Mouse (Mus musculus): ENCODE results near the gene Tmem117.

Tmem117 gene

DNA sequence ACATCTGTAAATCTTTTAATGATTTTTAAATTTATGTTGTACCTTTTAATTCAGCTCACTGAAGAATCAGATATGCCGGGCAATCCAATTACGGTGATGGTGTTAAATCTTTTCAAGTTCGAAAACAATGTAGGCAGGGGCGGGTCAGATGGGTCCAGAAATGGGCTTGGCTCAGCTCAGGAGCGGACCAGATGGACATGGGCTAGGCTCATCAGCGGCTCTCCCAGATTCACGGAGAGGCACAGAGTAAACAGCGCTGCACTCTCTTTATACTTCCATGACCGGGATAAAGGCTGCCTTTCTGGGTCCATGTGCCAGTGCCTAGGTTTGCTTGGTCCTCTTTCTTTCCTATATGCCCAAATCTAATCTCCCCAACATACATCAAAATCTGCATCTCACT, 366.3 kb downstream of the Tmem117 start:
- peak; percentile 92 for ATAC-seq (ENCODE audit: insufficient number of reproducible peaks, low FRiP score, low TSS enrichment)

DNA sequence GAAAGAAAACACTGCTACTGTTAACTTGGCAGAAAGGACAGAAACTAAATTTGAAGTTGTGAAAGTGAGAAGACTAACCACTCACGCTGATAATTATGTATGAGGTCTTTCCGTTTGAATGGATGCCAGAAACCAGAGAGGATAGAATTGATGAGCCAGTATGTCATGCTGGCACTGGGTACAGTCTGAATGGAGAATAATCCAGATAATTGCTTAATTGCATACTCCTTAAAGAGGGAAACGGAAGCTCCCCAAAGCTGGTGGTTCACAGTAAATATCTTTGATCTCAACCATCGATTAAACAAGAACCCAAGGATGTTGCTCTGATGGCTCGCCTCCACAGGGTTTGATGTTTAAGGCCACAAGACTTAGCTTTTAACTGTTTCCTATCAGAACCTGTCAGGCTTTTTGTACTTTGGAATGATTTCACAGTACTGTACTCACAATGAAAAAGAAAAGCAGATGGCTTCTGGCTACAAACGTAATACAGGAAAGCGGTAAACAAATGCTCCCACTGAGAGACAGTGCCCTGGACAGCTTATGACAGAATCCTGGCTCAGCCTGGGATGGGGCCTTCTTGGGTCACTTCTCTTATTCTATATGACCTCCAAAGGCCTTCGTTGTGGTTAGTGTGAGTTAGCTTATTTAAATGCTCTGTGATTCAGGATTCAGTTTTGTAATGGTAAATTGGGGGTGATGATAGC, 376.2 kb downstream of the Tmem117 start:
- peak; percentile 83 for ATAC-seq (ENCODE audit: insufficient number of reproducible peaks, low FRiP score, low TSS enrichment)

DNA sequence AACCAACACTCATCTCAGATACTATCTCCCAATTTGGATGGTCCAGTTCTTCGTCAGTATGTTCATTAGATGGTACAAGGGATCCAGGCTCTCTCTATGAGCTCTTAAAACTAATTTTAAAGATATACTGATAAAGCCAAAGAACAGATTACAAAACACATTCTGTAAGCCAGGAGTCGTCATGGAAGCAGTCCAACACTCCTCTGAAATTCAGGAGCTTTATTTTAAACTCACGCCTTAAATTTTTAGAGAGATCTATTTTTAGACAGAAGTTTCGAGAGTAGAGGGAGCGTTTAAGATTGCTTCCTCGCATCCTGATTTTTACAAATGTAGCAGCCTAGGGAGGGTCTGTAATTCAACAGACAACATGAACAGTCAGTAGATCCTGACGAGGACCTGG, 393.2 kb downstream of the Tmem117 start:
- ATAC-seq (ENCODE audit: insufficient number of reproducible peaks, low FRiP score, low TSS enrichment): no peak

DNA sequence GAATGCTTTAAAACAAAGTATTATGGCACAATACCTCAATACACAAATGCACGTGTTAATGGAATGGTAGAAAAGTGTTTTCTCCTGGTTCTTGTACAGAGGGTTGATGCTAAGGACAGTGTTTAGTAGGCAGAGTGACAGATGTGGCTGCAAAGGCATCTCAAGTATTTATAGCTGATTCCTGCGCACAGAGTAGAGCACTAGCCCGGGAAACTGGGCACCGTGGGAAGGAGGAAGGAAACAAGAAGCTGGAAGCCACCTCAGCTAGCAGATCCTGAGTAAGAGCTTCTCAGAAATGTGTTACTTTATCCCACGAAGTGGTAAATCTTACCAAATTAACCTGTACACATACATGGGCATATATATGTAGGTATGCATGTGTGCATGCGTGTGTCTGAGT, 395.4 kb downstream of the Tmem117 start:
- no peak for ATAC-seq (ENCODE audit: insufficient number of reproducible peaks, low FRiP score, low TSS enrichment)

DNA sequence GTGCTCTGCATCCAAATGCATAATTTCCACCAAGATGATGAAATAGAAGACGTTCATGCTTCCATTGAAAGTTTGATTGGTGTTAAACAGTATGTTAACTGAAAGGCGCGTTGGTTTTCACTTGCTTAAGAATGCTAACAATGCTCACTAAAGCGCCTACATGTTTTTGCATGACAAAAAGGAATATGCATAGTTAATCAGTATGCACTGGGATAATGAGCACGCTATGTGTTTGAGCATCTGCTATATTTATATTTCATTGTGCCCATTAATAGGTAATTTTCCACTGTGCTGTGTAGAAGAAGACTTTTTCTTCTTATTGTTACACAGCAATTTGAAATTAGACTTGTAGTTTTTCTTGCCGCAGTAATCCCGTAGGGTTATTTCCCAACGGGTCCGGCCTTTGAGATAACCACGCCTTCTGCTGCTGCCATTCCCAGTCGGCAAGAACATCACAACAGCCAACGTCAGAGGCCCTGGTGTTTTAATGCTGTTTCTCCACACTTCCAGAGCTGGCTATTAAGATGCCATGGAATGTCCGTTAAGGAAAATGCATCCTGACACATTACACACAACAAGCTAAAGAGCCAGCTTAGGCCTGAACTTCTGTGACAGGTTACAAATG, 399.9 kb downstream of the Tmem117 start:
- ATAC-seq (ENCODE audit: insufficient number of reproducible peaks, low FRiP score, low TSS enrichment): no peak

DNA sequence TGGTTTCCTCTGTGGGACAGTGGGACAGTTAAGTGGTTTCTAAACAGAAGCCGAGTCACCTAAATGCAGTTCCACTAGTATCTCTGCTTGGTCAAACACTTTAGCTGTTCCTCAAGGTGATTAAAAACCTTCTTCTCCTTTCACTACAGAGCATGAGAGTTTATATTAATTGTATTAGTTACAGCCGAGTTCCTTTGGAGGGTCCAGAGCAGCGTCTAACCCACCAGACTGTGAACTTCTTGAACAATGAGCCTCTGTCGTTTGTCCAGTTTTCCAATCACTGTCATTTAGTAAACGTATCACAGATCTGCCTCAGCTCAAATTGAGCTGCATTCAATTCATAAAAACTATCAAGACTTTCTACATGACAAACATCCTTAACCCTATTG, 400.4 kb downstream of the Tmem117 start:
- ATAC-seq (ENCODE audit: insufficient number of reproducible peaks, low FRiP score, low TSS enrichment): no peak

DNA sequence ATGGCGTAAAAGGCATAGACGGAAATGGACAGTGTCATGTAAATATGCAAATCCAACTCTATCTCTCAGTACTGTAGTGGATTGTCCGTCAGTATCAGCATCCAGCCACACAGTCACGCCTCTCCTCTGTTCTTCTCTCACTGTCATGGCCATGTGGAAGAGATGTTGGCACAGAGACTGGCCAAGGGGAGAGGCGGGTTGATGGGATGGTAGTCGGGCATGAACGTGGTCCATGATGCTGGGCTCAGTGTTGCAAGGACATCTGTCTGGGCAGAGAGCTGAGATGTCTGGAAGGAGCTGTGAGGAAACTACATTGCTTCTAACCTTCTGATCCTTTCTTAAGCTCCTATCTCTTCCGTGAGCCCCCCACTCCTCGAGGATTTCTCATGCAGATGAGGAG, 413.4 kb downstream of the Tmem117 start:
- ATAC-seq (ENCODE audit: insufficient number of reproducible peaks, low FRiP score, low TSS enrichment): no peak

DNA sequence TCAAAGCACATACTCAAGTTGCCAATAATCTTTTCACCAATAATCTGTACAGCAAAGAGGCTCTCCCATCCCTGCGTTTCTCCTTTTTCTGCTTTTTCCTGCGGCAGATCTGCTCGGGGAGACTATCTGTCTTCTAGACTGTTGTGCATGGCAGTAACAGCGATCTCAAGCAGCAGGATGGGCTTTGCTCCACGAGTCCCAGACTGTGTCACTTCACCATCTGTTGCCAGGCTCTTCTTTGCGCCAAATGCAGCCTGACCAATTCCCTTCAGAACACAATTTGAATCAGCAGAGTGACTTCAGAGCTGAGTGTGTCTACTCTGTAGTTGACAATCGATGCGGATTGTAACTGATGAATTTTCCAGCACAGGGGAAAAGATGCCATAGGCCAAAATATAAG, 415.0 kb downstream of the Tmem117 start:
- ATAC-seq (ENCODE audit: insufficient number of reproducible peaks, low FRiP score, low TSS enrichment): peak; percentile 95

DNA sequence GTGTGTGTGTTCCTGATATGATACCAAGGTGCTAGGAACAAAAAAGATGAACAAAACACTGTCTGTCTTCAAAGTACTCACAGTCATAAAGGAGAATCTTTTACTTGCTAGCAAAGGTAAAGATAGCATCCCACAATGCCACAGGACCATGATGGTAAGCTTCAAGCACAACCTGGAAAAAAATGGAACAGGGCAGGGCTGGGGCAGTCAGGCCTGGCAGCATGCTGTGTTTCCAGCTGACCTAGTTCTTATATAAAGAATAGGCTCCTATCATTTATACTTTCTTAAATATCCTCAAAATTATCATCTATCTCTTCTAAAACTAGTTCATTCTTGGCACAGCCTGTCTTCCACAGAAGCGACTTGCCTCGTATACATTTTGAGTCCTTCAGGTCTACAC, 418.5 kb downstream of the Tmem117 start:
- ATAC-seq (ENCODE audit: insufficient number of reproducible peaks, low FRiP score, low TSS enrichment): no peak

DNA sequence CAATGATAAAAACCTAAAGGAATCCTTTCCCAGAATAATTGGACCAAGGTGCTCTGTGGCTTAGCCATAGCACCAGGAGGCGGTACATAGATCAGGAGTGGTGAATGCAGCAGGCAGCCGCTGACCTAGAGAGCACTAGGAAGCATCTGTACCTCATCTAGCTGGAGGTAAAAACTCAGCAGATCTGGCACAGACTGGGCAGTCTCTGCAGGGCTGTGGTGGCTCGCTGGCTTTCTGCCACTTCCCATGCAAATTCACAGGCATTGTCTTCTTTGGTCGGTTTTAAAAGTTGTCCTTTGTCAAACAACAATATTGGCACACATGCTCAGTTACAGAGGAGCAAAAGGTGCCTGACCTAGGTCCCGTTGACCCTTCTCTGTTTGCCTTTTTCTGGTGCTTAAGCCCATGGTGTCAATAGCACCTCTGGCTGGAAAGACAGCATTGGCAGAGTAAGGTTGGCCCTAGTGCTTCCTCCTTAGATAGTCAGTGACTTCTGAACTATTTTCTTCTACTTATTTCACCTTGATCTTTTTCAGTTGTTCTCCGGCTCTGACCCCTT, 420.2 kb downstream of the Tmem117 start:
- no peak for ATAC-seq (ENCODE audit: insufficient number of reproducible peaks, low FRiP score, low TSS enrichment)

DNA sequence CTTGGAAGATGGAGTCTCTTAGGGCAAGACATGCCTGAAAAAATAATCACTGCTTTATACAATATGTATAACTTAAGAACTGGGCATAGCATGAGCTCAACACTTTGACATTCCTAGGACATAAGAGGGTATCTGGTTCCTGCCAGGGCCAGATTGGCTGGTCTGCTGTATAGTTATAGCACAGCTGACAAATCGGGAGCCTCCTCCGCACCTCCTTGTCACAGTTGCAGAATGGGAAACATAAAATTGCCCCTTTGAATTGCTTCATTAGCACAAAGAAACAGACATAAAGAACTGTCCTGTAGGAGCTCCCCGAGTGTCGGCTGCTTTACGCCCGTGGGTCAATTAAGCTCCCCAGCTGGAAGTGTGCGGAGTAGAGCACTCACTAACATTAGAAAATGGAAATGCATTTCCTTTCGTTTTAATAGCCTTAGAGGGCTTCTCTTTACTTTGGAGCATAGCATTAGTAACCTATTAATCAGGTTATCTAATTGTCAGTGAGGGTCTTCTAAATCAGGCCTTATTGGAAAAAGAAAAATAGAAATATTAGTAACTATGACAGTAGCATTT, 426.1 kb downstream of the Tmem117 start:
- no peak for ATAC-seq (ENCODE audit: insufficient number of reproducible peaks, low FRiP score, low TSS enrichment)

DNA sequence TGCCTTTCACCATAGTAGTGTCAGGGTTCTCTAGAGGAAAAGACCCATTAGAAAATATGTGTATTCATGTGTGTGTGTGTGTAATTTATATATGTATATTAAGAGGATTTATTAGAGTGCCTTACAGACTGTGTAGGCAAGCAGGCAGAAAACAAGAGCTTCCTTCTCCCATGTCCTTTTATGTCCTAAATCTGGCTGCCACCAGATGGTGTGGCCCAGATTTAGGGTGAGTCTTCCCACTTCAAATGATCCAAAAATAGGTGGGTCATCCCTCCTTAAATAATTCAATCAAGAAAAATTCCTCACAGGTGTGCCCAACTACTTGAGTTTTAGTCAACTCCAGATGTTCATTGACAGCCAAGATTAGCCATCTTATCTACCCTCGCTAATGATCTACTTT, 439.0 kb downstream of the Tmem117 start:
- no peak for ATAC-seq (ENCODE audit: insufficient number of reproducible peaks, low FRiP score, low TSS enrichment)

DNA sequence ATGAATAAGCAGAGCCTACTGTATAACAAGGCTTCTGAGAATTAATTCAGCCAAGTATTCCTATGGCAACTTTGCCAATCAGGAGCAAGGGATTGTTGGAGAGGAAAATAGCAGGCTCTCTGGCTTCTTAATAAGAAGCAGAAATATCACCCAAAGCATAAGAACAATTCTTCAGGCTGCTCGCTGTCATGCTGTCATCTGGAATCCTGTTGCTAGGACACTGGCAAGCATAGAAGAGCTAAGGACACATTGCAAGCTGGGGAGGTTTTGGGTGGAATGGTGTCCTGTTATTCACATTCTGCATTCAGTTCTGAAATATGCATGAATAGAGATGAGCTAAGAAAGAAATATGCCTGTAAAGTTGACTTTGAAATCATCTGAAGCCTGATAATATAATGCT, 439.8 kb downstream of the Tmem117 start:
- ATAC-seq (ENCODE audit: insufficient number of reproducible peaks, low FRiP score, low TSS enrichment): no peak

DNA sequence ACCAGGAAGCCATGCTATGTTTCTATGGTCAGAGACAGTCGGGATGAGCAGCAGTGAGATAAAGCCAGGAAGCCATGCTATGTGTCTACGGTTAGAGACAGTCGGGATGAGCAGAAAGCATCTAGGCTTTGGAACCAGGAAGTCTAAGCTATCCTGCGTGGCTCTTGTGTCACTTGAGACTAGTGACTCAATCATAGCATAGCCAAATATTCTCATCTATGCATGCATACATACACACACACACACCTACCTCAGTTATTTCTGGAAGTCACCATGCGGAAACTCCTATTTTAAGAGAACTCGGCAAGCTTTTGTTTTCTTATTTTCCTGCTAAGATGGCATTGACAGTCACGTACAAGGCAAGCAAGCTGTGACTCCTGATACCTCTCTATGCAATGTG, 441.8 kb downstream of the Tmem117 start:
- no peak for ATAC-seq (ENCODE audit: insufficient number of reproducible peaks, low FRiP score, low TSS enrichment)

DNA sequence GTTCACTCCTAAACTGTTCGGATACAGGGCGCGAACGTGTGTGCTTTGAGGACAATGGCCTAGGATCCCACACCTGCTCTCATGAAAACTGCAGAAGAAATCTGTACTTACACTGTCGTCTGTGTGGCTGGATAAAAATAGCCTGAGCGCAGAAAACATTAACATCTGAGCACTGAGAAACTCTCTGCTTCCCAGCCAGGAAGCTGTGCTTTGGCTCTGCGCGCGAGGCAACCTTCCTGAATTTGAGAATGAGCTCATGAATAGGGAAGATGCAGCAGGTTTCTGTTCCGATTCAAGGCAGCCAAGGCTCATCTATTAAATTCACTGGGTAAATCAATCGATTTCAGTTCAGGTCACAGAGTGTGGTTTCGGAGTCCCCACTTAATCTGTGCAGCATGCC, 446.3 kb downstream of the Tmem117 start:
- ATAC-seq (ENCODE audit: insufficient number of reproducible peaks, low FRiP score, low TSS enrichment): no peak

DNA sequence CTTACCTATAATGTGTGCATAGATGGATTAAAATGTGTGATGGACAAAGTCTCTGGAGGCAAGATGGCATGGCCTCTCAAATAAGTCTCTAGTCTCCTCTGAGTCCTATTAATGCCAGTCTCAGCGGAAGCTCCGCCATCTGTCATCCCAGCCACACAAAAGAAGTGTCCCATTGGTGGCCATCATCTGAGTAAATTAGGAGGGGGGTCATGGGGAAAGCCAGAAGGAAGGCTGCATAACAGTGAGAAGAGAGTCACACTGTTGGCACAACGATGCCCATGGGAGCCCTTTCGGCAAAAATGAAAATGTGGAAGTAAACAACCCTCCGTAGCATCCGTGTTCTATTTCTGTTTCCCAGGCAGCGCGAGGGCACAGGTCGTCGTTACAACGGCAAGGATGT, 452.6 kb downstream of the Tmem117 start:
- no peak for ATAC-seq (ENCODE audit: insufficient number of reproducible peaks, low FRiP score, low TSS enrichment)

DNA sequence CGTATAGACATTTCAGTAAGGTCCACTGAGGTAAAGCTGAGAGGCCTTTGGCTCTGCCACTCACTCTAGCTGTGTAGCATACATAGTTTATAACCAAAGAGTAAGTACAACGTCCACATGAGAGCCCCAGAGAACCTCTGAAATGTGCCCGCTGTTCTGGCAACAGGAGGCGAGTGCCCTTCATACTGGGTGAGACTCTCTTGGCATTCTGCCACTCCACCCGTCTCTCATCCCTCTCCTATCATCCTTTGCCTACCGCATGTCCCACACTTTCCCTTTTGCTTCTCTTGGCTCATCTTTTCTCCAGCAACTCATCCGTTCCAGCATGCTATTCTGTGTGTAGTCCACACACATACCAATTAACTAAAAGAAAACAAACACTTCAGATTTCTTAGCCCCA, 456.9 kb downstream of the Tmem117 start:
- ATAC-seq (ENCODE audit: insufficient number of reproducible peaks, low FRiP score, low TSS enrichment): peak; percentile 56; the same call in 1 of the 2 replicates

DNA sequence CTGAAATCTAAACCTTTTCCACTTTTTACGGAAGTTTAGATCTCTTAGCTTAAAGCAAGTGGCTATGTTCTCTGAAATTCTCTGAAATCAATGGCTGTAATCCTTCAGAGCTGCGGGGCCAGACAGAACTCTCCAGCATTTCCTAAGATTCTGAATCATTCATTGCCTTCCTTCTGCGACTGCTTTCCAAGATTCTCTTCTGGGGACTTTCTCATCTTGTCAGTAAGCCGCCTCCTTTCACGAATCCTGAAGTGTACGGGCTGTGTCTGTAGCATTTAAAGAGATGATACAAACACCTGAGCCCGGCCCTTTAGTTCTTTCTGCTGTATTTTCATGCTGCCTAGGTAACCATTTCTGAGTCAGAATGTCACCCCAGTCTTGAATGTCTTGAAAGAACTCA, 471.1 kb downstream of the Tmem117 start:
- ATAC-seq (ENCODE audit: insufficient number of reproducible peaks, low FRiP score, low TSS enrichment): no peak

DNA sequence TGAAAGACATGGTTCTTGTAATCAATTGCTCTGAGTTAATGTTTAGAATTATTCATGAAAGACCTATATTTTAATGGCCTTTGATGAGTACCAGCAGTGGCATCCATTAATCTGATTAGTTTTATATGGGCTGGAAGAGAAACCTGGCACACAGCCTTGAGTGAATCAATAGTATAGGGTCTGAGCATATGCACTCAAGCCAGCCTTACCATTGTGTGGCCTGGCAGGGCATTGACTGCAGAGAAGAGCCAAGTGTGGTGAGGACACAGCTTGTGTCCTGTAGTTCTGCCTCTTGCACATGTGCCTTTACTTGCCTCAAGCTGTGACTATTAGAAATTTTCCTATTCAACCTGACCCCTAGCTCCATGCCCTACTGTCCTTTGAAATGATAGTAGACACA, 472.5 kb downstream of the Tmem117 start:
- no peak; the same call in 1 of the 2 replicates for ATAC-seq (ENCODE audit: insufficient number of reproducible peaks, low FRiP score, low TSS enrichment)

DNA sequence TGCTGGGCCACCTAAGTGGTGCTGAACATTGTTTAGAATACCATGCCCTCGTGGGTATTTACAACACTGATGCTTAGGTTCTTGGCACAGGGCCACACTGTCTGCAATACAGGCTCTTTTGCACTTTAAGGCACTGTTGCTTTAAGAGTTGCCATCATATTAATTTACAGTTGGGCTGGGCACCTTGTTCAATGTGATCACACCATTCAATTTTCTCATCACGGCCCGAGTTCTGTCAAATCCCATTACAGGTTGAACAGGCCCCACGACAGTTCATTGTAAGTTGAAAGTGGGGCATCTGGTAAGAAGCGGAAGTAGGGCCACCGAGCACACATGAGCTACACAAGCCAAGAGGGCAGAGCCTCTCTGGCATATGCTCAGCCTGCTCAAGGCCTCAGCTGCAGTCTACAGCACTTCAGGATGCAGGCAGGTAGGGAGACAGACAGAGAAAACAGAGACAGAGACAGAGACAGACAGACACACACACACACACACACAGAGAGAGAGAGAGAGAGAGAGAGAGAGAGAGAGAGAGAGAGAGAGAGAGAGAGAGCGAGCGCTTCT, 478.3 kb downstream of the Tmem117 start:
- no peak for ATAC-seq (ENCODE audit: insufficient number of reproducible peaks, low FRiP score, low TSS enrichment)

DNA sequence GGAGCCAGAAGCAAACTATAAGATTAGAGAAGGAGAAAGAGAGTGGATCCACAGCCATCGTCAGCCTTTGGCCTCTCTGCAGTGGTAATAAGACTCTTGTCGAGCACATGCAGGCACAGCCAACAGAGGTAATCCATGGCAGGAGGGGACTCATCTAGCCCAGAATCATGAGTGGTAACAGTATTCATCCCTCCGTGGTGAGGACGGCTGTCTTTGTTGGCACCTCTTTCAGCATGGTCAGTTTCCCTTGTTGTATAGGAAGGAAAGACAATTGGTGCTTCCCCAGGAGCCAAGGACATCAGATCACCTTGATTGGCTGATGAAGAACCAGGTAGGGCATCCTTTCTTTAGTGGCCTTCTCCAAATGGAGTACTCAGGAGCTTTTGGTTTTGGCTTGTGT, 479.6 kb downstream of the Tmem117 start:
- ATAC-seq (ENCODE audit: insufficient number of reproducible peaks, low FRiP score, low TSS enrichment): no peak

All from cerebellum, adult (tissue).